Mouse (Mus musculus): ENCODE measurements around the gene Mindy4.

- no peak for TF ChIP-seq CTCF (IDR thresholded peaks at IDR 0.05; ENCODE audit: extremely low read depth, insufficient read depth, low read length)
- TF ChIP-seq POLR2A (IDR thresholded peaks at IDR 0.05; ENCODE audit: extremely low read depth, insufficient read depth, low read length) = no peak
Observed at GRCm38 (mm10) chr6:55272952-55273351, 69.8 kb downstream of the Mindy4 start.
